Mouse (Mus musculus): ENCODE measurements around the gene Ctbp1.

- TF ChIP-seq CTCF (IDR thresholded peaks at IDR 0.05; ENCODE audit: control insufficient read depth, insufficient read depth, insufficient replicate concordance, low read depth, low read length) (no peak), POLR2A (IDR thresholded peaks at IDR 0.05; ENCODE audit: control insufficient read depth, low read depth, low read length) (no peak)
These were observed 50.3 kb downstream of the Ctbp1 start for GRCm38 (mm10) chr5:33224491-33224890.
